Mouse (Mus musculus) splenic B cell, adult 2 months (primary cell): Measurements from ENCODE around the gene Lrrc8b.

Source experiments
- DNase-seq: peaks from one replicate; pipeline ENCODE4 v3.0.0-alpha.2; 2011; ENCODE audit warnings: low read depth, low spot score
- H3K27me3 ChIP-seq: 2 replicates; pipeline ENCODE4 v1.6.1; 2012; ENCODE audit warnings: mild to moderate bottlenecking, low read length, moderate library complexity, mixed read lengths; ENCODE audit not compliant: control insufficient read depth, poor library complexity, insufficient read depth, severe bottlenecking
- H3K36me3 ChIP-seq: 2 replicates; pipeline ENCODE4 v1.6.1; 2012; ENCODE audit warnings: mild to moderate bottlenecking, low read length, moderate library complexity, mixed read lengths; ENCODE audit not compliant: control insufficient read depth, poor library complexity, insufficient read depth, severe bottlenecking

The Lrrc8b gene

DNA sequence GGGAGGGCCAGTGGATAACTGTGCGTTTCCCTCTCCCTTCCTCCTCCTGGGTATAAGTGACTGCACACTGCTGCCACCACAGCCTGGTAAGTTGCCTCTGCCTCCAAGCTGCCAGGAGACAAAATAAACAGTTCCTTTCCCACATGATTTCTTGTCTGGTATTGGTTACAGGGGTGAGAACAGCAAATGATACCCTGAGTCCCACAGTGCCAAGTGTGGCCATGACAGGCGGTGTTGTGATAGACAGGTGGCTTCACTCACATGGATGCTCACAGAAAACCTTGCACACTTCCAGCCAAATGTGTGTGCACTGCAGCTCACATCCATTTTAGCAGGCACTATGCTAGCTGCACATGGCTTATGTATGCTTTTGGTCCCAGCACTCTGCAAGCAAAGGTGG lies 3.8 kb upstream of the Lrrc8b start:
- no peaks in the 10 kb centered on the region for H3K27me3 ChIP-seq
- H3K36me3 ChIP-seq = no peaks in the 10 kb centered on the region
- DNase-seq = no peak

DNA sequence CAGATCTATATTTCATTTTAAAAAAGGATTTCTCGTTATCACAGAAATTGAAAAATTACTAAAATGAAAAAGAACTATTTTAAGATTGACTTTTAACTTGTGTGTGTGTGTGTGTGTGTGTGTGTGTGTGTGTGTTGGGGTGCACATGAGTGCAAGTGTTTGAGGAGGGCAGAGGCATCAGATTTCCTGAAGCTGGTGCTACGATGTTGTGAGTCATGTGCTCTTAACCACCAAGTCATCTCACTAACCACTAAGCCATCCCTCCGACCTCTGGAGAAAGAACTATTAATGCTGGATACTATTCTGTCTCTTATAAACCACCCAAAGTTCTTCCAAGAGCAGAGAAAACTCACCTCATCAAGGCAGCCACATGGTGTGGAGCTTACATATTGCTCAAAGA lies 2.9 kb upstream of the Lrrc8b start:
- no peaks in the 10 kb centered on the region for H3K36me3 ChIP-seq
- H3K27me3 ChIP-seq = no peaks in the 10 kb centered on the region
- no peak for DNase-seq

DNA sequence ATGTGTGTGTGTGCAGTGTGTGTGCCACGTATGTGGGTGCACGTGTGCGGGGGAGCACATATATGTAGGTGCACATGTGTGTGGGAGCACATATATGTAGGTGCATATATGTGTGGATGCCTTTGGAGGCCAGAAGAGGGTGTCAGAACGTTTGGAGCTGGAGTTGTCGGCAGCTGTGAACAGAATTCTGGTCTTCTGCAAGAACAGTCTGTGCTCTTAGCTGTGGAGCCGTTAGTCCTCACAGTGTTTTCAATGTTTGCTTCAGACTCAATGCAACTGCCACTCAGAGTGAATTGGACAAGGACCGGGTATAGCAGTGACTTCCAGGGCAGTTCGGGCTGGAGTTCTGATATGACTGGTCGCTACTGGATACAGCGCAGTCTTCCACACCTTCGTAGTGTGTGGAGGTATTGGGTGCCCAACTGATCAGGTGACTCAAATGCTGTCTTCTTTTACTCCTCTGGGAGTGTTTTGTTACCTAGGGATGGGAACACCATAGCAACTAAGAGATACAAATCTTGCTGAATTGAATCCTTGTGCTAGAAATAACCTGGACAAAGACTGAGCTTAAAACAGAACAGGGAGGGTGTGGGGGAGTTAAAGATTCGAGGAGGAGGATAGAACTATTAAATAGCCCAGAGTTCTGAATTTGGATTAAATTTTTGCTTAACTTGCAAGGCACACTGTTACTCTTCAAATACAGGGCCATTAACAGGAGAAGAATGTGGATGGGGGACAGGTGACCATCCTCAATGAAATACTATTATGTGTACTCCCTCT lies 1.0 kb upstream of the Lrrc8b start:
- no peak for DNase-seq
- Histone ChIP-seq H3K27me3 (no peaks in the 10 kb centered on the region), H3K36me3 (no peaks in the 10 kb centered on the region)

GRCm38 (mm10) chr5:105415951-105416675 lies 538 bp downstream of the Lrrc8b start:
- no peaks in the 10 kb centered on the region for H3K27me3 ChIP-seq
- no peaks in the 10 kb centered on the region for H3K36me3 ChIP-seq
- peak; percentile 42 for DNase-seq

DNA sequence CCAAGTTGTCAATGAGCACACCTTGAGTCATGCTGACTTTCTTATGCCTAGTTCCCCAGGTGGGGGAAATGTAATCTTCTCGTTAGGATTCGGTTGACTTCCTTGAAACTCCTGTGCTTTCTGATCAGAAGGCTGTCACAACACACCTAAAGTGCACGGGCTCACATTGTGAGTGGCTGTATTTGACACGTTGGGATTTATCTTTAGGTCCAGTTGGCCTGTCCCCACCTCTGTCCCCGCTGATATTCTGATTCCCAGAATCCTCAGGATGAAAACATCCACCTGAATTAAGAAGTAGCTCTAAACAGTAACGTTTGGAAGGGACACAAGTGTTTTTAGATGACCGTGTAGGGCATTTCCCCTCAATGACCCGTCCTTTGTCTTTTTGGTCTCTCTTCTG lies 1.6 kb downstream of the Lrrc8b start:
- no peak for DNase-seq
- no peaks in the 10 kb centered on the region for H3K36me3 ChIP-seq
- H3K27me3 ChIP-seq = no peaks in the 10 kb centered on the region

- Histone ChIP-seq H3K36me3 (no peaks in the 10 kb centered on the region), H3K27me3 (no peaks in the 10 kb centered on the region)
- DNase-seq = no peak
Measured at GRCm38 (mm10) chr5:105418364-105418763, 2.8 kb downstream of the Lrrc8b start.

DNA sequence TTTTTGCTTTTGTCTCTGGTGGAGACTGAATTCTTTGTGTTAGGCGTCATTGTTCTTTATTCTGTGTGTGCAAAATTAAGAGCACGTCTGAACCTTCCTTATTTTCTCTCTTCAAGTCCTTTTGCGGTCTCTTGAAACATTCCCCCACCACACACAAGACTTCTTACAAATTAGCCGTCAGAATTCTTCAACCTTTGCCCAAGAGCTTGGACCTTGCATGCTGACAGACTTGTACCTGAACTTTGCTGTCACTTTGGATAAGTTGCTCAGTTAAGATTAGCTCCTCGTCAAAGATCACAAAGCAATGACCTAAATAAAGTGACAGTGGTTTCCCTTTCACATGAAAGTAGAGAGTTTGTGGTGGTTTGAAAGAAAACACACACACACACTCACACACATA lies 3.3 kb downstream of the Lrrc8b start:
- no peaks in the 10 kb centered on the region for H3K27me3 ChIP-seq
- no peak for DNase-seq
- H3K36me3 ChIP-seq = no peaks in the 10 kb centered on the region

- Histone ChIP-seq H3K36me3 (no peaks in the 10 kb centered on the region), H3K27me3 (no peaks in the 10 kb centered on the region)
- no peak for DNase-seq
Measured at GRCm38 (mm10) chr5:105425587-105425986, 10.0 kb downstream of the Lrrc8b start.

- no peak for DNase-seq
Measured at GRCm38 (mm10) chr5:105427326-105427725, 11.8 kb downstream of the Lrrc8b start.

GRCm38 (mm10) chr5:105428265-105428974 lies 12.8 kb downstream of the Lrrc8b start:
- no peak for DNase-seq
- Histone ChIP-seq H3K36me3 (no peaks in the 10 kb centered on the region), H3K27me3 (no peaks in the 10 kb centered on the region)

More at GRCm38 (mm10) chr5:105427326-105427725, 11.8 kb downstream of the Lrrc8b start:
- Histone ChIP-seq H3K27me3 (no peaks in the 10 kb centered on the region), H3K36me3 (no peaks in the 10 kb centered on the region)

DNA sequence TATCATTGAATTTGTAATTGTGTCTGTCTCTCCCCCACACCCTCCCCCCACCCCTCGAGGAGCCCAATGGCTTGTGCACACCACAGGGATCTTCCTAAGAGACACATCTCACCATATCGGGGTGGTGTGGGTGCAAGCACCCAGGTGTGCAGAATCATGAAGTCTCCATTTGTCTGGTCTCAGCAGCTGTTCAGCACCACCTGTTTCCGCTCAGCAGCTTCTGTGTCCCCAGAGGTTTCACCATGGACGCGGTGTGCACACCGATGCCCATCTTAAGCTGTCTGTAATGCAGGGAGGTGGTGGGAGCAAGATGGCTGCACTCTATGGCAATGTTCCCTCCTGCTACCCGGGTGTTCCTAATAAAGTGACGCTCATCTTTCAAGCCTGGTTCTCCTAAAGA lies 14.6 kb downstream of the Lrrc8b start:
- peak; percentile 66 for DNase-seq
- H3K27me3 ChIP-seq = no peaks in the 10 kb centered on the region

DNA sequence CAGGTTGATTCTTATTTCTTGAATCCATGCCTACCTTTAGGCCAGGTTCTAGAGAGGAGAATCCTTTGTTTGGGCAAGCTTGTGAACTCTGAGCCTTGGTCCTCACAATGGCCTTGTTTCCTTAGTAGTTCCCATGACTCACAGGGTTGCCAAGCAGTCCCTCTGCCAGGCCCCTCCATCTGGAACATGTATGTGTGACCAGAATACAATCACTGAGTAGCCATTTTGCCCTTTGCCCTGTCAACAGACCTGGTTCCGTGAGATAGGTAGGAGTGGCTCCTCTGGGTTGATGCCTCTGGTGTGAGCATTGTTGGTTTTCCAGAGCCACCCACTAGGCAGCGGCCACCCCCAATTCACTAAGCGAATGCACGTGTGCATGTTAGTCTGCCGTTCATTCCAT lies 24.0 kb downstream of the Lrrc8b start:
- H3K27me3 ChIP-seq = no peaks in the 10 kb centered on the region
- H3K36me3 ChIP-seq = no peaks in the 10 kb centered on the region
- no peak for DNase-seq

More for the DNA sequence above, 14.6 kb downstream of the Lrrc8b start:
- no peaks in the 10 kb centered on the region for H3K36me3 ChIP-seq

DNA sequence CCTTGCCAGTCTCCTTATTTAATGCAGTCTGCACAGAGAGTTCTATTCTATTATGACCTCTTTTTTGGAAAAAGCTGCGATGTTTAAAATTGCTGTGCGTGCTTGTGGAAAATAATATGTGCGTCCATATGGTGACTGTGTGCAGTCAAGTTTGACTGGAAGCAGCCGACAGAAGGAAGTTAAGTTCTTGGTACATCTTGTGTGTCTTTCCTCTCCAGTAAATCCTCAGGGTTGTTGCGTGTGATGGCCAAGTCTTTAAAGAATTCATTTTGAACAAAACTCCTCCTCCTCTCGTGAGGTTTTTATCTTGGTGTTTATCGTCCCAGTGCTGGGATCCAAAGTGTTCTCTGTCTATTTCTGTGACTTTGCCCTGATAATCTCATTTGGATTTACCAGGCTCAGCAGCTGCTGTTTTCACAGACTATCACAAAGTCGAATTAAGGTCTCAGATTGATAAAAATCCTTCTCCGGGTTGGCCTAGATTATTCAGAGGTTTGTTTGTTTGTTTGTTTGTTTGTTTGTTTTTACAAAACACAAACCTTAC lies 25.5 kb downstream of the Lrrc8b start:
- no peaks in the 10 kb centered on the region for H3K36me3 ChIP-seq

GRCm38 (mm10) chr5:105442212-105443000 lies 26.8 kb downstream of the Lrrc8b start:
- DNase-seq = no peak
- Histone ChIP-seq H3K27me3 (no peaks in the 10 kb centered on the region), H3K36me3 (no peaks in the 10 kb centered on the region)

More for the DNA sequence above, 25.5 kb downstream of the Lrrc8b start:
- peak; percentile 11 for DNase-seq
- no peaks in the 10 kb centered on the region for H3K27me3 ChIP-seq
